Mouse (Mus musculus) testis, adult 2 months (tissue): ENCODE results near the gene Pgap3.

Experiments used
- CTCF ChIP-seq: fragments of 200-500 bp; IDR thresholded peaks from 2 replicates; pipeline ENCODE4 v1.5.1; 2012; ENCODE audit warnings: low read depth, mild to moderate bottlenecking, inconsistent platforms, low read length, moderate library complexity; ENCODE audit not compliant: control insufficient read depth, insufficient read depth, insufficient replicate concordance
- POLR2A ChIP-seq: fragments of 200-500 bp; IDR thresholded peaks from 2 replicates; pipeline ENCODE4 v1.6.1; 2012; ENCODE audit warnings: low read depth, mild to moderate bottlenecking, inconsistent platforms, low read length, moderate library complexity; ENCODE audit not compliant: control insufficient read depth

DNA sequence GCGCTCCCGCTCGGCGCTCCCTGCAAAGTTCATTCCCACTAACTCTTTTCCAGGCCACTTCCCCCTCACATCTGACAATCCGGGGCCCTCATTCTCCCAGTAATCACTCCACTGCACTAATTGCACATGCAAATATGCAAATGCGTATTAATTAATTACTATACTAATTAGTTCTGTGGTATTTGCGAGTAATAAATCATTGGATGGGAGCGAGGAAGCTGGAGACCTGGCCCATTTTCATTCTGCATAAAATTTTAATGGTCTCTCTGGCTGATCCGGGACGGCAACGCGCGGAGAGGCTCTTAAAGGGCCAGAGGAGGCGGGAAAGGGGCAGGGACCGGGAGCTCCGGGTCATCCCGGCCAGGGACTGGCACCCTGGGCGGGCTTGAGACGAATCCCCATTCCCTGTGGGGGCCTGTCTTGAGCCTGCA, 61.2 kb downstream of the Pgap3 start:
- no peak for TF ChIP-seq POLR2A
- TF ChIP-seq CTCF = no peak
